Mouse (Mus musculus) Patski (cell line): ENCODE data around the gene Tmem131l. TPM values are rescaled to one million over a fixed set of nuclear protein-coding genes. Genes with fewer than 3 reads are reported as not detected.

ENCODE experiments used
- ATAC-seq: fragments of 100-300 bp; one replicate; pipeline ENCODE4 v1.8.0; 2021
- CTCF ChIA-PET: fragments of 350-600 bp; sonication (Branson Sonifier 250); formaldehyde crosslinking; loops from one replicate; lab custom pipeline; 2022; ENCODE audit warnings: inconsistent platforms; lab: Charles Lee
- POLR2A ChIA-PET: fragments of 350-600 bp; sonication (Branson Sonifier 250); formaldehyde crosslinking; loops from one replicate; lab custom pipeline; 2022; ENCODE audit warnings: antibody characterized with exemption, inconsistent platforms; lab: Charles Lee
- DNase-seq: peaks from one replicate; pipeline ENCODE4 v3.0.0-alpha.2; 2011; ENCODE audit warnings: low read depth, low spot score
- H3K27me3 ChIP-seq: fragments of 371-371 bp; one replicate; pipeline ENCODE4 v1.5.1; 2021
- CTCF ChIP-seq: fragments of 100-300 bp; IDR thresholded peaks from one replicate; pipeline ENCODE4 v1.5.1; 2021
- in situ Hi-C: fragments of 300-500 bp; cut with MboI; formaldehyde crosslinking; loops from 3 replicates; pipeline ENCODE4 v1.11.1; 2018; ENCODE audit warnings: low pct_unique_long_range_greater_than_20kb, mixed read lengths
- polyA plus RNA-seq: library from polyadenylated mRNA; unstranded; gene quantifications from one replicate; pipeline ENCODE4 v1.2.3, GENCODE M21; 2021

Gene Tmem131l
- polyA plus RNA-seq, 1 experiment from 2014 or later, result 24.9 TPM

GRCm38 (mm10) chr3:84071641-84072040 lies 31.7 kb upstream of the Tmem131l start:
- POLR2A ChIA-PET, result interaction anchor here (0.9 kb wide), 2 partner anchors 12 to 86 kb away, joined by 4 to 5 read pairs; no protein-coding TSS in a partner anchor

GRCm38 (mm10) chr3:84070811-84071210 lies 30.8 kb upstream of the Tmem131l start:
- no peaks in the 10 kb centered on the region for H3K27me3 ChIP-seq
- DNase-seq (no peak), ATAC-seq (no peak)
- ChIA-PET POLR2A (no interaction called here), CTCF (interaction anchor here (1.1 to 3.3 kb wide), 3 partner anchors 8 to 31 kb away, joined by 3 to 16 read pairs (median 6); partner anchors contain the start of gene Tmem131l)
- in situ Hi-C loops, result no loop called here
- no peak for TF ChIP-seq CTCF

More at GRCm38 (mm10) chr3:84071641-84072040, 31.7 kb upstream of the Tmem131l start:
- in situ Hi-C loops, result no loop called here
- no peak for TF ChIP-seq CTCF
- no peaks in the 10 kb centered on the region for H3K27me3 ChIP-seq
- CTCF ChIA-PET, result interaction anchor here (0.6 kb wide), 1 partner anchor 9 kb away, joined by 3 read pairs; no protein-coding TSS in a partner anchor
- no peak for DNase-seq
- no peak for ATAC-seq

GRCm38 (mm10) chr3:84068831-84069709 lies 29.1 kb upstream of the Tmem131l start:
- TF ChIP-seq CTCF, result no peak
- ChIA-PET CTCF (interaction anchor here (1.4 to 3.3 kb wide), 3 partner anchors 10 to 53 kb away, joined by 6 to 16 read pairs (median 6); no protein-coding TSS in a partner anchor), POLR2A (interaction anchor here (1.1 kb wide), 1 partner anchor 9 kb away, joined by 3 read pairs; no protein-coding TSS in a partner anchor)
- H3K27me3 ChIP-seq, result no peaks in the 10 kb centered on the region
- DNase-seq (no peak), ATAC-seq (no peak)
- in situ Hi-C loops, result no loop called here

GRCm38 (mm10) chr3:84065825-84066224 lies 25.9 kb upstream of the Tmem131l start:
- DNase-seq (no peak), ATAC-seq (no peak)
- in situ Hi-C loops, result no loop called here
- TF ChIP-seq CTCF, result no peak
- CTCF ChIA-PET, result interaction anchor here (1.6 to 2.9 kb wide), 2 partner anchors 25 to 35 kb away, joined by 7 to 9 read pairs; no protein-coding TSS in a partner anchor
- POLR2A ChIA-PET, result no interaction called here
- no peaks in the 10 kb centered on the region for H3K27me3 ChIP-seq

GRCm38 (mm10) chr3:84063369-84063914 lies 23.5 kb upstream of the Tmem131l start:
- POLR2A ChIA-PET, result no interaction called here
- ATAC-seq, result no peak
- in situ Hi-C loops, result no loop called here
- H3K27me3 ChIP-seq, result no peaks in the 10 kb centered on the region
- no peak for TF ChIP-seq CTCF
- no peak for DNase-seq
- CTCF ChIA-PET, result interaction anchor here (1.2 to 2.9 kb wide), 2 partner anchors 13 to 22 kb away, joined by 4 to 9 read pairs; no protein-coding TSS in a partner anchor

- TF ChIP-seq CTCF, result no peak
- ATAC-seq (no peak), DNase-seq (no peak)
- no peaks in the 10 kb centered on the region for H3K27me3 ChIP-seq
- in situ Hi-C loops, result no loop called here
- POLR2A ChIA-PET, result no interaction called here
- CTCF ChIA-PET, result interaction anchor here (0.8 kb wide), 1 partner anchor 10 kb away, joined by 3 read pairs; no protein-coding TSS in a partner anchor
These were observed 21.8 kb upstream of the Tmem131l start for GRCm38 (mm10) chr3:84061523-84062453.

- ATAC-seq (no peak), DNase-seq (no peak)
- ChIA-PET CTCF (no interaction called here), POLR2A (no interaction called here)
- no peaks in the 10 kb centered on the region for H3K27me3 ChIP-seq
- in situ Hi-C loops, result no loop called here
- TF ChIP-seq CTCF, result no peak
These were observed 21.0 kb upstream of the Tmem131l start for GRCm38 (mm10) chr3:84060946-84061345.

GRCm38 (mm10) chr3:84060128-84060527 lies 20.2 kb upstream of the Tmem131l start:
- DNase-seq (no peak), ATAC-seq (no peak)
- in situ Hi-C loops, result no loop called here
- TF ChIP-seq CTCF, result no peak
- POLR2A ChIA-PET, result no interaction called here
- no peaks in the 10 kb centered on the region for H3K27me3 ChIP-seq
- CTCF ChIA-PET, result no interaction called here

- no peak for ATAC-seq
- POLR2A ChIA-PET, result no interaction called here
- no peaks in the 10 kb centered on the region for H3K27me3 ChIP-seq
- DNase-seq, result no peak
- CTCF ChIA-PET, result interaction anchor here (1.1 kb wide), 1 partner anchor 21 kb away, joined by 3 read pairs; no protein-coding TSS in a partner anchor
- in situ Hi-C loops, result no loop called here
- no peak for TF ChIP-seq CTCF
These were observed 19.7 kb upstream of the Tmem131l start for GRCm38 (mm10) chr3:84059676-84060075.
